34 mouse cellular contexts compared by ENCODE assay signal in genomic region chr12:9355512-9355911, GRCm38 (mm10).
"Had no signal": no experiment of that assay in that cellular context is flagged by ENCODE, and none has a peak within 500 bp of the region (broad histone marks: within the 10 kb centered on the region; RNA-seq: fewer than 3 reads in every experiment).

No protein-coding gene starts in this region.

- ATAC-seq: hindbrain, embryonic 16.5 days; hindbrain, postnatal 0 days; inflammation-experienced regulatory T-cells, adult 6 months; intestine, embryonic 15.5 days; intestine, embryonic 16.5 days; intestine, postnatal 0 days had no signal

- H3K4me2 ChIP-seq: heart, embryonic 12.5 days; heart, embryonic 13.5 days; heart, embryonic 15.5 days; hindbrain, embryonic 12.5 days; hindbrain, embryonic 13.5 days; hindbrain, embryonic 14.5 days; hindbrain, embryonic 15.5 days; intestine, embryonic 15.5 days; kidney, embryonic 15.5 days had no signal

- H3K27me3 ChIP-seq: heart, embryonic 12.5 days; heart, embryonic 15.5 days; hindbrain, embryonic 12.5 days; hindbrain, embryonic 13.5 days; hindbrain, embryonic 15.5 days; intestine, embryonic 15.5 days; kidney, embryonic 15.5 days had no signal

- H3K9ac ChIP-seq: heart, embryonic 12.5 days; heart, embryonic 13.5 days; heart, embryonic 15.5 days; hindbrain, embryonic 12.5 days; hindbrain, embryonic 13.5 days; hindbrain, embryonic 14.5 days; hindbrain, embryonic 15.5 days; intestine, embryonic 15.5 days; kidney, embryonic 15.5 days had no signal

- DNase-seq: heart, postnatal 10 days; heart, postnatal 14 days; heart, postnatal 36 days; heart, postnatal 4 days; kidney, adult 11 months; kidney, adult 18-20 months; kidney, adult 2 months; kidney, adult 8-10 months; kidney, adult 9 months; kidney, postnatal 10 days; kidney, postnatal 14 days; kidney, postnatal 25 days; kidney, postnatal 36 days; kidney, postnatal 4 days; layer of hippocampus, adult 9-11 months; layer of hippocampus, postnatal 36 days had no signal

- H3K36me3 ChIP-seq: heart, embryonic 12.5 days; heart, embryonic 13.5 days; heart, embryonic 15.5 days; hindbrain, embryonic 10.5 days; hindbrain, embryonic 12.5 days; hindbrain, embryonic 13.5 days; hindbrain, embryonic 15.5 days; intestine, embryonic 15.5 days; kidney, embryonic 15.5 days had no signal

- H3K4me3 ChIP-seq: heart, embryonic 12.5 days; heart, embryonic 13.5 days; heart, embryonic 15.5 days; hindbrain, embryonic 10.5 days; hindbrain, embryonic 12.5 days; hindbrain, embryonic 13.5 days; hindbrain, embryonic 15.5 days; intestine, embryonic 15.5 days; kidney, embryonic 15.5 days; layer of hippocampus, adult 2 months; left cerebral cortex, adult 2 months had no signal

- H3K9me3 ChIP-seq: heart, embryonic 12.5 days; heart, embryonic 13.5 days; heart, embryonic 15.5 days; hindbrain, embryonic 10.5 days; hindbrain, embryonic 12.5 days; hindbrain, embryonic 13.5 days; hindbrain, embryonic 15.5 days; intestine, embryonic 15.5 days; kidney, embryonic 15.5 days had no signal

- H3K4me1 ChIP-seq: heart, embryonic 12.5 days; heart, embryonic 13.5 days; heart, embryonic 15.5 days; hindbrain, embryonic 10.5 days; hindbrain, embryonic 12.5 days; hindbrain, embryonic 13.5 days; hindbrain, embryonic 15.5 days; intestine, embryonic 15.5 days; kidney, embryonic 15.5 days had no signal

- H3K27ac ChIP-seq: heart, embryonic 13.5 days; heart, embryonic 15.5 days; hindbrain, embryonic 10.5 days; hindbrain, embryonic 12.5 days; hindbrain, embryonic 13.5 days; hindbrain, embryonic 14.5 days; hindbrain, embryonic 15.5 days; hindbrain, postnatal 0 days; intestine, embryonic 15.5 days; kidney, embryonic 15.5 days; kidney, postnatal 0 days; layer of hippocampus, adult 2 months; left cerebral cortex, adult 2 months had no signal
